Mouse (Mus musculus) ES-Bruce4 (cell line): ENCODE results near the gene Spdye4c. TPM values are rescaled to one million over a fixed set of nuclear protein-coding genes. Genes with fewer than 3 reads are reported as not detected.

Source experiments
- H3K27ac ChIP-seq: 2 replicates; pipeline ENCODE4 v1.5.1; 2012; ENCODE audit warnings: low read length, inconsistent platforms; ENCODE audit not compliant: insufficient read depth
- H3K27me3 ChIP-seq: 2 replicates; pipeline ENCODE4 v1.6.1; 2012; ENCODE audit warnings: mild to moderate bottlenecking, low read length, inconsistent platforms; ENCODE audit not compliant: control insufficient read depth, poor library complexity, insufficient read depth, severe bottlenecking
- H3K36me3 ChIP-seq: 2 replicates; pipeline ENCODE4 v1.6.1; 2012; ENCODE audit warnings: inconsistent platforms, mild to moderate bottlenecking, low read length, moderate library complexity; ENCODE audit not compliant: control insufficient read depth, poor library complexity, insufficient read depth, severe bottlenecking
- H3K4me1 ChIP-seq: one replicate; pipeline ENCODE4 v1.8.1; 2011; ENCODE audit warnings: low read length; ENCODE audit not compliant: control insufficient read depth, insufficient read depth
- H3K4me3 ChIP-seq: 2 replicates; pipeline ENCODE4 v1.5.1; 2011; ENCODE audit warnings: low read depth, mild to moderate bottlenecking, low read length
- H3K9ac ChIP-seq: 2 replicates; pipeline ENCODE4 v1.6.1; 2012; ENCODE audit warnings: low read depth, mild to moderate bottlenecking, inconsistent platforms; ENCODE audit not compliant: poor library complexity, severe bottlenecking
- H3K9me3 ChIP-seq: replicated peaks from 2 replicates; pipeline ENCODE4 v1.6.1; 2012; ENCODE audit warnings: mild to moderate bottlenecking, low read length, inconsistent platforms; ENCODE audit not compliant: control insufficient read depth, poor library complexity, insufficient read depth, severe bottlenecking
- CTCF ChIP-seq: IDR thresholded peaks from one replicate; pipeline ENCODE4 v1.8.1; 2011; ENCODE audit warnings: low read depth, low read length
- EP300 ChIP-seq: IDR thresholded peaks from 2 replicates; pipeline ENCODE4 v1.6.1; 2011; ENCODE audit warnings: low read depth, low read length; ENCODE audit not compliant: insufficient read depth
- POLR2A ChIP-seq: IDR thresholded peaks from one replicate; pipeline ENCODE4 v1.8.1; 2011; ENCODE audit warnings: low read length; ENCODE audit not compliant: insufficient read depth
- polyA plus RNA-seq: library from polyadenylated mRNA; stranded (reverse); fragments of >200 nt; gene quantifications from 2 replicates; pipeline ENCODE4 v1.2.4, GENCODE M21; 2011; ENCODE audit warnings: low read depth; ENCODE audit not compliant: missing spikeins, insufficient read depth, insufficient read length

Gene Spdye4c
- polyA plus RNA-seq, 1 experiment: not detected

DNA sequence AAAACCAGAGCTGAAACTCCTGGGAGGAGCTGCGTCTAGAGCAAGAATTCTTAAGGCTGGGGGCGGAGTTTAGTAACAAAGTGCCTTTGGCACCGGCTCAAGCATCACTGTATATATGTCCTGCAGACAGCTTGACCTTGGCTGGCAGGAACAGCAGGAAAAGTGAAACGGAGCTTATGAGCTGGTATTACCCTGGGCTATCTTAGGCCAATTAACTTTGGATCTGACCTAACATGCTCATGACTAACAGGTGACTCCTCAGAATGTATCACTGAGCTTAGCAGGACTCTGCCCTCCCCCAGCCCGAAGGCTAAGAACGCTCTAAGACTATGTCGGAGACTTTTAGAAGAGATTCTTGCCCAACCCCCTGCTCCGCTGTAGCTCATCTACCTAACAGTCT lies 25.1 kb upstream of the Spdye4c start:
- no peak overlapping the region for H3K27ac ChIP-seq
- TF ChIP-seq EP300: no peak
- TF ChIP-seq POLR2A: no peak
- TF ChIP-seq CTCF: no peak
- no peaks in the 10 kb centered on the region for H3K36me3 ChIP-seq
- H3K4me3 ChIP-seq: no peak overlapping the region
- H3K9ac ChIP-seq: no peak overlapping the region
- H3K9me3 ChIP-seq: no peaks in the 10 kb centered on the region
- H3K4me1 ChIP-seq: peaks cover 4% of the 10 kb centered on the region
- H3K27me3 ChIP-seq: no peaks in the 10 kb centered on the region

GRCm38 (mm10) chr2:128566304-128567147 lies 24.5 kb upstream of the Spdye4c start:
- Histone ChIP-seq H3K9ac (no peak overlapping the region), H3K36me3 (no peaks in the 10 kb centered on the region), H3K27me3 (no peaks in the 10 kb centered on the region), H3K9me3 (no peaks in the 10 kb centered on the region), H3K4me1 (peaks cover 4% of the 10 kb centered on the region), H3K4me3 (no peak overlapping the region), H3K27ac (no peak overlapping the region)
- TF ChIP-seq POLR2A (no peak), CTCF (no peak), EP300 (no peak)

- H3K27ac ChIP-seq: no peak overlapping the region
- peaks cover 4% of the 10 kb centered on the region for H3K4me1 ChIP-seq
- no peak overlapping the region for H3K9ac ChIP-seq
- no peak overlapping the region for H3K4me3 ChIP-seq
- H3K36me3 ChIP-seq: no peaks in the 10 kb centered on the region
- no peaks in the 10 kb centered on the region for H3K9me3 ChIP-seq
- no peak for TF ChIP-seq EP300
- no peak for TF ChIP-seq CTCF
- TF ChIP-seq POLR2A: no peak
- H3K27me3 ChIP-seq: no peaks in the 10 kb centered on the region
Observed at GRCm38 (mm10) chr2:128568018-128568417, 23.0 kb upstream of the Spdye4c start.

DNA sequence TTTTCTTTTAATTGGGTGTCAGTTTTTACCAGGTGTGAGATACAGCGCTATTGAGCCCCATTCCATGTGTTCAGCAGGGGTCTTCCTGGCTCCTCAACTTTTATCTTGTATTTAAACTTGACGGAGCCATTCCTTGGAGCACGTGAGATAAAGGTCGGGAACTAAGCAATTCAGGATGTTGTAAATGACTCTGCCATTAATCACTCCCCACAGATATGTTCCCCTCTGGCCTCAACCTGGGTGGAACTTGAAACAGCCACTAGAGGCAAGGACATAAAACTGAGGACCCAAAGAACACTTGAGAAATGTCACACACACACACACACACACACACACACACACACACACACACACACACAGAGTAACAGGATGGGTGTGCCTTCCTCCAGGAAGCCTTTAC lies 22.5 kb upstream of the Spdye4c start:
- H3K27me3 ChIP-seq: no peaks in the 10 kb centered on the region
- H3K4me3 ChIP-seq: no peak overlapping the region
- peaks cover 4% of the 10 kb centered on the region for H3K4me1 ChIP-seq
- TF ChIP-seq EP300 (no peak), CTCF (no peak), POLR2A (no peak)
- no peak overlapping the region for H3K27ac ChIP-seq
- H3K9ac ChIP-seq: no peak overlapping the region
- no peaks in the 10 kb centered on the region for H3K9me3 ChIP-seq
- no peaks in the 10 kb centered on the region for H3K36me3 ChIP-seq

- H3K27ac ChIP-seq: no peak overlapping the region
- no peak overlapping the region for H3K9ac ChIP-seq
- H3K9me3 ChIP-seq: no peaks in the 10 kb centered on the region
- TF ChIP-seq CTCF: no peak
- no peak for TF ChIP-seq POLR2A
- TF ChIP-seq EP300: no peak
- peaks cover under 1% of the 10 kb centered on the region for H3K4me1 ChIP-seq
- H3K4me3 ChIP-seq: no peak overlapping the region
- no peaks in the 10 kb centered on the region for H3K36me3 ChIP-seq
- no peaks in the 10 kb centered on the region for H3K27me3 ChIP-seq
Observed at GRCm38 (mm10) chr2:128571001-128571400, 20.0 kb upstream of the Spdye4c start.
